In genomic region chr16:17639951-17640350, GRCm38 (mm10) we compare ENCODE assay signal across 18 mouse cellular contexts. TPM values are rescaled to one million over a fixed set of nuclear protein-coding genes. Genes with fewer than 3 reads are reported as not detected.
"Had no signal": no experiment of that assay in that cellular context is flagged by ENCODE, and none has a peak within 500 bp of the region (broad histone marks: within the 10 kb centered on the region; RNA-seq: fewer than 3 reads in every experiment).

No protein-coding gene starts in this region.

- H3K4me2 ChIP-seq: lung, embryonic 15.5 days; midbrain, embryonic 12.5 days; midbrain, embryonic 15.5 days; neural tube, embryonic 12.5 days; stomach, embryonic 15.5 days had no signal

- H3K4me3 ChIP-seq: lung, embryonic 15.5 days; megakaryocyte, embryonic 14.5 days; midbrain, embryonic 12.5 days; midbrain, embryonic 15.5 days; neural tube, embryonic 12.5 days; stomach, embryonic 15.5 days had no signal

- ATAC-seq: lung, postnatal 0 days; midbrain, embryonic 15.5 days had no signal

- H3K4me1 ChIP-seq: lung, embryonic 15.5 days; midbrain, embryonic 12.5 days; midbrain, embryonic 15.5 days; neural tube, embryonic 12.5 days; stomach, embryonic 15.5 days had no signal

- DNase-seq: lung, adult 2 months; lung, postnatal 14 days; lung, postnatal 36 days; right cerebral cortex, postnatal 14 days; thymus, adult 2 months; thymus, postnatal 25 days; thymus, postnatal 4 days had no signal

- H3K9me3 ChIP-seq: lung, embryonic 15.5 days; megakaryocyte, embryonic 14.5 days; midbrain, embryonic 12.5 days; midbrain, embryonic 15.5 days; neural tube, embryonic 12.5 days; stomach, embryonic 15.5 days had no signal

- H3K27me3 ChIP-seq: lung, embryonic 15.5 days; megakaryocyte, embryonic 14.5 days; midbrain, embryonic 12.5 days; midbrain, embryonic 15.5 days; neural tube, embryonic 12.5 days; stomach, embryonic 15.5 days had no signal

- H3K27ac ChIP-seq: lung, embryonic 15.5 days; macrophage; midbrain, embryonic 12.5 days; midbrain, embryonic 15.5 days; neural tube, embryonic 12.5 days; stomach, embryonic 15.5 days; stomach, postnatal 0 days had no signal

- H3K9ac ChIP-seq: lung, embryonic 15.5 days; midbrain, embryonic 12.5 days; midbrain, embryonic 15.5 days; neural tube, embryonic 12.5 days; stomach, embryonic 15.5 days had no signal

RNA-seq across cellular contexts. Expression of gene Ccdc74a, which starts 6.3 kb away (rescaled TPM):
- total RNA-seq: monocyte, adult 5-6 weeks; neutrophil, adult 5-6 weeks had no signal

RNA-seq across cellular contexts. Expression of gene Slc7a4, which starts 56.9 kb away (rescaled TPM):
- total RNA-seq: monocyte, adult 5-6 weeks had no signal
